Mouse (Mus musculus): Measurements from ENCODE around the gene Med23.

GRCm38 (mm10) chr10:24950223-24950622, 80.4 kb downstream of the Med23 start:
- TF ChIP-seq POLR2A (IDR thresholded peaks at IDR 0.05; ENCODE audit: borderline replicate concordance, low read depth, low read length) (no peak), CTCF (IDR thresholded peaks at IDR 0.05; ENCODE audit: low read depth, low read length) (no peak)
